Mouse (Mus musculus): ENCODE measurements around the gene Gpr6. TPM values are rescaled to one million over a fixed set of nuclear protein-coding genes. Genes with fewer than 3 reads are reported as not detected.

The Gpr6 gene
- total and polyA plus RNA-seq, 2 experiments from 2014 or later = 0.90 to 2.4 TPM

DNA sequence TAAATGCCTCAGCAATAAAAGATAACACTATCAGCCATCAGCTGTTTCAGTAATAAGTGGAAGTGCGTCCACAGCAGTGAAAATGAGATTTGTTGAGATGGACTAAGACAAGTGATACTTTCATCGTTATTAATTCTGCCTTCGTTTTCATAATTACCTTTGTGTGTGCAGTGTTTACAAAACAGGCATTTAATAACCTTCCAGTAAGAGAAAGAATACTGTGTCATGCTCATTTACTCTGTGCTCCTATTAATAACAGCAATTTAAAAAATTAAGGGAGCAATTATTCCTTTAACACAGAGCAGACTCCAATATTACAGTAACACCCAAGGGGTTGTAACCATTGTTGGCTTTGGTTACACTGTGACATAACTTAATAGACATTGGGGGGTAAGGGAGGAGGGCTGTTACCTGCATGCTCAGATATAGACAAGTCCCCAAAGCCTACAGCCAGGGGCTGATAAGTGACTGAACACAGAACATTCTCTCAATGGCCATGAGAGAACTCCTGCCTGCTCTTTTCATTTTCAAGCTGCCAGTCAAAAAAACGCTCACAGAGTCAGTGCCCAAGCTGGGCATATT is 11.7 kb downstream of the Gpr6 start:
- WGBS = 55% methylated on average over 4 of the region's 4 CpGs
- no peak overlapping the region for H3K27ac ChIP-seq
- H3K4me3 ChIP-seq (ENCODE audit: low read length) = no peak overlapping the region
- TF ChIP-seq CTCF (IDR thresholded peaks at IDR 0.05; ENCODE audit: low read depth) = no peak
- H3K27me3 ChIP-seq (ENCODE audit: insufficient read depth, low read length) = no peaks in the 10 kb centered on the region
- DNase-seq (ENCODE audit: low spot score) (peak; percentile 4), ATAC-seq (0 out of 2 replicates have a peak, but pooled peaks have one; percentile 29)
- H3K9me3 ChIP-seq (ENCODE audit: low read length) = no peaks in the 10 kb centered on the region
- H3K4me1 ChIP-seq (ENCODE audit: insufficient read depth, low read length) = no peaks in the 10 kb centered on the region
- H3K9ac ChIP-seq (replicated peaks; ENCODE audit: low read length) = no peak overlapping the region
- no peaks in the 10 kb centered on the region for H3K36me3 ChIP-seq (ENCODE audit: insufficient read depth, low read length)
- H3K4me2 ChIP-seq (ENCODE audit: low read depth, low read length) = no peak overlapping the region

DNA sequence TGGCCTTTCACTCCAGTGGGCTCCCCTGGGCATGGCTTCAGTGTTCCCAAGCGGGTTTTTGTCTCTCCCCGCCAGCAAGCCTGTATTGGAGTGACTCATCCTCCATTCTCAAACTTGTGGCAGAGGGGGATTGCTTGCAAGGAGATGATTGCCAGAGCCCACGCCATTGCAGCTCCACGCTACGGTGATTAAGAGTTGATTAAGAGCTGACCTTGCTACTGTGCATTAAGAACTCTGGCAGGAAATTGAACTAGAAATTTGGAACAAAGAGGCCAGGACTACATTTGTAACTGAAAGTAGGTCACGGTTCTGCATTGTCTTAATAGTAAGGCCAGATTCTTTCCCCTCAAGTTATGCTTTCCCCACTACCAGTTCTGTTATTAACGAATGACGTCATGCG is 16.5 kb downstream of the Gpr6 start:
- H3K36me3 ChIP-seq (ENCODE audit: insufficient read depth, low read length) = no peaks in the 10 kb centered on the region
- no peaks in the 10 kb centered on the region for H3K9me3 ChIP-seq (ENCODE audit: low read length)
- TF ChIP-seq CTCF (IDR thresholded peaks at IDR 0.05; ENCODE audit: low read depth) = no peak
- no peak for ATAC-seq
- H3K27ac ChIP-seq = no peak overlapping the region
- no peak overlapping the region for H3K9ac ChIP-seq (replicated peaks; ENCODE audit: low read length)
- WGBS = 51% methylated on average over 9 of the region's 9 CpGs
- H3K27me3 ChIP-seq (ENCODE audit: insufficient read depth, low read length) = no peaks in the 10 kb centered on the region
- no peak for DNase-seq (ENCODE audit: low spot score)
- H3K4me2 ChIP-seq (ENCODE audit: low read depth, low read length) = no peak overlapping the region
- no peaks in the 10 kb centered on the region for H3K4me1 ChIP-seq (ENCODE audit: insufficient read depth, low read length)
- no peak overlapping the region for H3K4me3 ChIP-seq (ENCODE audit: low read length)

DNA sequence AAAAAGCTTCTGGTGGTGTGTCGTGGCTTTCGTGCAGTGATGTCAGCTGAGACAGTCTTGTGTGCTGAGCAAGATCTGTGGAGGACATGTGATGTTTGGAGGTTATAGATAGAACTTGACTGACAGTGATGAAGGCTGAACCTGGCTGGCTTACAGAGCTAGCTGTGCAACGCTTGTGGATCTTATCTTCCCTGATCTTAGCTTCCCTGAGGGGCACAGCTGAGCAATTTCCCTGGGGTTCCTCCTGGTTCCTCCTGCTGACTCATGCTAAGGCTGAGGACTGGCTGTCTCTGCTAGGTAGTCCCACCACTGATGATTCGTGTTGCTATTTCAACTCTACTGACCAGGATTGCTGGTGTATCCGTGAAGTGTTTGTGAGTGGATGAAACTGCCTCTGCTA is 18.1 kb downstream of the Gpr6 start:
- no peak overlapping the region for H3K9ac ChIP-seq (replicated peaks; ENCODE audit: low read length)
- H3K27me3 ChIP-seq (ENCODE audit: insufficient read depth, low read length) = no peaks in the 10 kb centered on the region
- H3K4me2 ChIP-seq (ENCODE audit: low read depth, low read length) = no peak overlapping the region
- H3K4me1 ChIP-seq (ENCODE audit: insufficient read depth, low read length) = no peaks in the 10 kb centered on the region
- ATAC-seq (no peak), DNase-seq (ENCODE audit: low spot score) (no peak)
- no peak for TF ChIP-seq CTCF (IDR thresholded peaks at IDR 0.05; ENCODE audit: low read depth)
- no peak overlapping the region for H3K4me3 ChIP-seq (ENCODE audit: low read length)
- no peaks in the 10 kb centered on the region for H3K36me3 ChIP-seq (ENCODE audit: insufficient read depth, low read length)
- WGBS = 92% methylated on average over 5 of the region's 5 CpGs
- H3K27ac ChIP-seq = no peak overlapping the region
- H3K9me3 ChIP-seq (ENCODE audit: low read length) = no peaks in the 10 kb centered on the region

DNA sequence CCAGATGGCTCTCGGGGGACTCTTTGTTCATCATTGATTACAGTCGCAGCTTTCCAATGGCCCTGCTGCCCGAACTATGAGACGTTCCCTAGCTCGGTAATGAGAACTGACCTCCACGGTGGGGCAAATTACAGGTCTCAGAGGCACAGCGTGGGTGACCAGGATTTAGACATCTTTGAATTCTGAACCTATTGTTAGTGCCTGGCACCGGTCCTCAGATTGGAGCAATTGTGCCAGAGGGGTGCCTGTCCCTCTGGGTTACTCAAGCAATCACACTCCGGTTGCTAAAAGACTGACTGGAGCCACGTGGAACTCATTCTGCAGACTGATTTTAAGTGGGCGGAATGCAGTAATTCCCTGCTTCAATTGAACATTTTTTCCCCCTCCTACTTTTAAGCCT is 29.8 kb downstream of the Gpr6 start:
- no peak for TF ChIP-seq CTCF (IDR thresholded peaks at IDR 0.05; ENCODE audit: low read depth)
- no peak overlapping the region for H3K9ac ChIP-seq (replicated peaks; ENCODE audit: low read length)
- no peak overlapping the region for H3K27ac ChIP-seq
- H3K27me3 ChIP-seq (ENCODE audit: insufficient read depth, low read length) = no peaks in the 10 kb centered on the region
- H3K4me3 ChIP-seq (ENCODE audit: low read length) = no peak overlapping the region
- no peaks in the 10 kb centered on the region for H3K9me3 ChIP-seq (ENCODE audit: low read length)
- H3K4me2 ChIP-seq (ENCODE audit: low read depth, low read length) = no peak overlapping the region
- peaks cover 16% of the 10 kb centered on the region; the same call in 1 of the 2 replicates for H3K4me1 ChIP-seq (ENCODE audit: insufficient read depth, low read length)
- no peak for DNase-seq (ENCODE audit: low spot score)
- ATAC-seq = no peak
- no peaks in the 10 kb centered on the region for H3K36me3 ChIP-seq (ENCODE audit: insufficient read depth, low read length)
- 18% methylated on average over 11 of the region's 11 CpGs for WGBS

DNA sequence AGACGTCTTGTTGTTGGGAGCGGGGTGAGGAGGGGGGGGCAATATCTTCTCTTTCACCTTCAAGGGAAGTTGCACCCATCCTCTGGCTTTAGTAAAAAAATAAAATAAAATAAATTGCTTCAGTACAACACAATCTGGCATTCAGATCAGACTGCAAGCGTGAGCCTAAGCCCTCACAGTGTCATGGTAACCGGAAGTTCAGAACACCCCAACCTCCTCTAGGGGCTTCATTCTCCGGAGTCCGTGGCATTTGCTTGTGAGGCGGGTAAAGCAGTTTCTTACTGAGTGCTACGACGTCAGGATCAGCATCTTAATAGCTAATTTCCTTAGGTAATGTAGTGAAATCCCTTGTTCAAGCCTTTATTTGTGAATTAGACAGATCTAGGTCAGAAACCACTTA is 30.6 kb downstream of the Gpr6 start:
- no peaks in the 10 kb centered on the region for H3K9me3 ChIP-seq (ENCODE audit: low read length)
- DNase-seq (ENCODE audit: low spot score) = peak; percentile 36
- WGBS = 48% methylated on average over 9 of the region's 9 CpGs
- peaks cover 16% of the 10 kb centered on the region; the same call in 1 of the 2 replicates for H3K4me1 ChIP-seq (ENCODE audit: insufficient read depth, low read length)
- H3K4me3 ChIP-seq (ENCODE audit: low read length) = no peak overlapping the region
- 0 out of 2 replicates have a peak, but pooled peaks have one; percentile 15 for ATAC-seq
- H3K36me3 ChIP-seq (ENCODE audit: insufficient read depth, low read length) = no peaks in the 10 kb centered on the region
- H3K9ac ChIP-seq (replicated peaks; ENCODE audit: low read length) = no peak overlapping the region
- H3K4me2 ChIP-seq (ENCODE audit: low read depth, low read length) = no peak overlapping the region
- H3K27me3 ChIP-seq (ENCODE audit: insufficient read depth, low read length) = no peaks in the 10 kb centered on the region
- no peak overlapping the region for H3K27ac ChIP-seq
- TF ChIP-seq CTCF (IDR thresholded peaks at IDR 0.05; ENCODE audit: low read depth) = peak; percentile 11; the same call in 1 of the 2 replicates

DNA sequence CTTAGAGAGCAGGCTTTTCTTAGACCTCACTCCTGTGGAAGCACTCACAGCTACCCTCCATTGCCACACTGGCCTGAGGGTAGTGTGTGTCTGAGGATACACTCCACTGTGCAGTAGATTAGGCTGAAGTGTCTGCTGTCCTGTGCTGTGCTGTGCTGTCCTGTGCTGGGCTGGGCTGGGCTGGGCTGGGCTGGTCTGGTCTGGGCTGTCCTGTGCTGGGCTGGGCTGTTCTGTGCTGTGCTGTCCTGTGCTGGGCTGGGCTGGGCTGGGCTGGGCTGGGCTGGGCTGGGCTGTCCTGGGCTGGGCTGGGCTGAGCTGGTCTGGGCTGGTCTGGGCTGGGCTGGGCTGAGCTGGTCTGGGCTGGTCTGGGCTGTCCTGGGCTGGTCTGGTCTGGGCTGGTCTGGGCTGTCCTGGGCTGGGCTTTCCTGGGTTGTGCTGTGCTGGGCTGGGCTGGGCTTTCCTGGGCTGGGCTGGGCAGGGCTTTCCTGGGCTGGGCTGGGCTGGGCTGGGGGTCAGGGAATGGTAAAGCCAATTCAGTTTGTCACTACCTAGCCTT is 31.5 kb downstream of the Gpr6 start:
- no peak overlapping the region for H3K9ac ChIP-seq (replicated peaks; ENCODE audit: low read length)
- H3K9me3 ChIP-seq (ENCODE audit: low read length) = no peaks in the 10 kb centered on the region
- no peak overlapping the region for H3K4me2 ChIP-seq (ENCODE audit: low read depth, low read length)
- DNase-seq (ENCODE audit: low spot score) = no peak
- H3K4me1 ChIP-seq (ENCODE audit: insufficient read depth, low read length) = peaks cover 16% of the 10 kb centered on the region; the same call in 1 of the 2 replicates
- H3K27ac ChIP-seq = no peak overlapping the region
- no peaks in the 10 kb centered on the region for H3K27me3 ChIP-seq (ENCODE audit: insufficient read depth, low read length)
- H3K4me3 ChIP-seq (ENCODE audit: low read length) = no peak overlapping the region
- no peak for TF ChIP-seq CTCF (IDR thresholded peaks at IDR 0.05; ENCODE audit: low read depth)
- peak; percentile 13; the same call in 1 of the 2 replicates for ATAC-seq
- no peaks in the 10 kb centered on the region for H3K36me3 ChIP-seq (ENCODE audit: insufficient read depth, low read length)

DNA sequence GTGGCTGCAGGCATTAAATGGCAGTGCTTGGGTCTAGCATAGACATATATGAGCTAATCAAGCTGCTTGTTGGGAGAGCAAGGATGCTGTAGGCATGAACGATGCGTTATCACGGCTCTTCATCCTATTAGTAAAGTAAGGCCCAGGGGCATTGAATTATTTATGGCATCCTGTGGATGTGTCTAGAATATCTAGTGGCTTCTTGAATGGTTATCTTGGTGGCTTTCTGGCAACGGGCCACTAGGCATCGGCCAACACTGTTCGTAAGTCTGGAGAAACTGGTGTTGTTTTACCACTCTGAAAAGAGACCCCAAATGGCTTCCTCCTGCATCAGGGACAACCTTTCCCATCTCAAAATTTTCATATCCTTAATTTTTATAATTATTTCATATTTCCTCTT is 33.6 kb downstream of the Gpr6 start:
- no peaks in the 10 kb centered on the region for H3K9me3 ChIP-seq (ENCODE audit: low read length)
- peaks cover 16% of the 10 kb centered on the region; the same call in 1 of the 2 replicates for H3K4me1 ChIP-seq (ENCODE audit: insufficient read depth, low read length)
- 32% methylated on average over 6 of the region's 6 CpGs for WGBS
- peak; percentile 64 for DNase-seq (ENCODE audit: low spot score)
- TF ChIP-seq CTCF (IDR thresholded peaks at IDR 0.05; ENCODE audit: low read depth) = no peak
- H3K4me3 ChIP-seq (ENCODE audit: low read length) = no peak overlapping the region
- H3K27ac ChIP-seq = peak overlapping the region; percentile 32; the same call in 1 of the 2 replicates
- no peak overlapping the region for H3K4me2 ChIP-seq (ENCODE audit: low read depth, low read length)
- ATAC-seq = no peak
- H3K27me3 ChIP-seq (ENCODE audit: insufficient read depth, low read length) = no peaks in the 10 kb centered on the region
- no peak overlapping the region for H3K9ac ChIP-seq (replicated peaks; ENCODE audit: low read length)
- H3K36me3 ChIP-seq (ENCODE audit: insufficient read depth, low read length) = no peaks in the 10 kb centered on the region
